Comparison of ENCODE assay signal across 9 mouse cellular contexts in the genomic region with DNA sequence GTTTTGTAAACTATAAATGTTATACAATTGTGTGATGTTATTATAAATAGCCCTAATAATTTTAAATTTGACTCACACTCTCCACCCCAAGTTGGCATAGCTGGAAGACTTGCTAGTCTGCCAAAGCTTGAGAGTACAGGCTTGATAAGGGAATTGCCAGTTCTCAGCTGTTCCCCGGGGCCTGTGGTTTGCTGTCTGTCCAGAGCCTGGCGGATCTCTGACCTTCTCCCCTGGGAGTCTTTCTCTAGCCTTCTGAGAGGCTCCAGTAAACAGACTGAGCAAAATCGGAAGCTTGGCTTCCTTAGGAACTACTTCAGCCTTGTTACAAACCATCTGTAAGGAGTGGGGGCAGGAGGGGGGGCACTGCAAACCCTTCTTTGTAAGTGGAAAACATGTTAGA. TPM values are rescaled to one million over a fixed set of nuclear protein-coding genes. Genes with fewer than 3 reads are reported as not detected.
DNase-seq lines count a peak whose midpoint lies in the region; ATAC-seq lines count a peak whose summit lies in the region.
"Had no signal": no experiment of that assay in that cellular context is flagged by ENCODE, and none has a peak within 500 bp of the region (broad histone marks: within the 10 kb centered on the region; RNA-seq: fewer than 3 reads in every experiment).

No protein-coding gene starts in this region.

- no peaks in the 10 kb centered on the region for H3K9me3 ChIP-seq in forebrain, embryonic 14.5 days (replicated peaks; ENCODE audit: control insufficient read depth, low read length)
- no peaks in the 10 kb centered on the region for H3K9me3 ChIP-seq in forebrain, embryonic 12.5 days
- H3K9me3 ChIP-seq: limb, embryonic 15.5 days had no signal

- no peaks in the 10 kb centered on the region for H3K27me3 ChIP-seq in forebrain, embryonic 14.5 days (replicated peaks; ENCODE audit: control insufficient read depth, insufficient read depth, low read length)
- no peaks in the 10 kb centered on the region for H3K27me3 ChIP-seq in forebrain, embryonic 12.5 days
- H3K27me3 ChIP-seq: limb, embryonic 15.5 days had no signal

- ATAC-seq in forebrain, embryonic 14.5 days = no peak
- no peak for ATAC-seq in forebrain, embryonic 12.5 days (ENCODE audit: low FRiP score)

- no peak overlapping the region for H3K4me3 ChIP-seq in forebrain, embryonic 14.5 days (ENCODE audit: low read depth, low read length)
- H3K4me3 ChIP-seq in forebrain, embryonic 12.5 days (replicated peaks) = no peak overlapping the region
- H3K4me3 ChIP-seq: limb, embryonic 15.5 days had no signal

- H3K27ac ChIP-seq in forebrain, embryonic 14.5 days (ENCODE audit: low read depth, low read length) = no peak overlapping the region
- no peak overlapping the region for H3K27ac ChIP-seq in forebrain, embryonic 12.5 days
- H3K27ac ChIP-seq: limb, embryonic 15.5 days had no signal

- H3K4me1 ChIP-seq in forebrain, embryonic 14.5 days (ENCODE audit: control insufficient read depth, insufficient read depth, low read length) = no peaks in the 10 kb centered on the region
- H3K4me1 ChIP-seq in forebrain, embryonic 12.5 days = no peaks in the 10 kb centered on the region
- H3K4me1 ChIP-seq: limb, embryonic 15.5 days had no signal

- no peaks in the 10 kb centered on the region for H3K36me3 ChIP-seq in forebrain, embryonic 14.5 days (ENCODE audit: control insufficient read depth, insufficient read depth, low read length)
- H3K36me3 ChIP-seq in forebrain, embryonic 12.5 days (replicated peaks) = no peaks in the 10 kb centered on the region
- H3K36me3 ChIP-seq: limb, embryonic 15.5 days had no signal

- DNase-seq in forebrain, embryonic 14.5 days (ENCODE audit: low spot score) = peak; percentile 11
- DNase-seq in MN1 (ENCODE audit: low spot score) = peak; percentile 61
- peak; percentile 92 for DNase-seq in heart, adult 8-10 months (ENCODE audit: low spot score)
- peak; percentile 78 for DNase-seq in kidney, postnatal 14 days
- no peak for DNase-seq in thymus, postnatal 4 days
- no peak for DNase-seq in left cerebral cortex, adult 9 months (ENCODE audit: low spot score in 2 of 2)
- DNase-seq in thymus, postnatal 36 days = no peak

- H3K4me2 ChIP-seq in forebrain, embryonic 14.5 days (ENCODE audit: low read length) = no peak overlapping the region
- no peak overlapping the region for H3K4me2 ChIP-seq in forebrain, embryonic 12.5 days
- H3K4me2 ChIP-seq: limb, embryonic 15.5 days had no signal

- 60% methylated on average over 3 of the region's 3 CpGs for WGBS in forebrain, embryonic 14.5 days
- WGBS in forebrain, embryonic 12.5 days = 57% methylated on average over 3 of the region's 3 CpGs

- H3K9ac ChIP-seq in forebrain, embryonic 14.5 days (ENCODE audit: low read length) = no peak overlapping the region
- no peak overlapping the region for H3K9ac ChIP-seq in forebrain, embryonic 12.5 days
- H3K9ac ChIP-seq: limb, embryonic 15.5 days had no signal

RNA-seq across cellular contexts. Expression of a gene that starts 10.7 kb away (rescaled TPM):
- polyA plus RNA-seq in forebrain, embryonic 14.5 days (2014; fragmentation: Nextera tagmentation; extraction: Ambion mirVana) = not detected in 2 replicates
- not detected in 2 replicates for polyA plus RNA-seq in forebrain, embryonic 12.5 days (2016; fragmentation: Nextera tagmentation; extraction: Ambion mirVana)
- total RNA-seq in heart, adult 8-10 months (2022) = 100 to 1,000 TPM; 758 to 914 (median 862) TPM

RNA-seq across cellular contexts. Expression of a gene that starts 58.9 kb away (rescaled TPM):
- polyA plus RNA-seq in forebrain, embryonic 14.5 days (2014; fragmentation: Nextera tagmentation; extraction: Ambion mirVana) = 0.06 TPM in 1 of 2 replicates, not detected in the other
- not detected in 2 replicates for polyA plus RNA-seq in forebrain, embryonic 12.5 days (2016; fragmentation: Nextera tagmentation; extraction: Ambion mirVana)
- 10 to 100 TPM; 54.3 to 71.9 (median 65.6) TPM for total RNA-seq in heart, adult 8-10 months (2022)
- polyA plus RNA-seq: limb, embryonic 15.5 days had no signal

RNA-seq across cellular contexts. Expression of a gene that starts 59.1 kb away (rescaled TPM):
- 308 and 346 TPM in 2 replicates for polyA plus RNA-seq in forebrain, embryonic 14.5 days (2014; fragmentation: Nextera tagmentation; extraction: Ambion mirVana)
- 299 and 302 TPM in 2 replicates for polyA plus RNA-seq in forebrain, embryonic 12.5 days (2016; fragmentation: Nextera tagmentation; extraction: Ambion mirVana)
- 1,000 to 10,000 TPM; 1,425 to 1,947 (median 1,659) TPM for total RNA-seq in heart, adult 8-10 months (2022)

Comparison
In these comparisons a context has a peak if more than half of its experiments do, and no peak if none do; other contexts are left out.
1. DNase-seq: peak in forebrain, embryonic 14.5 days (single experiment), MN1 (single experiment), heart, adult 8-10 months (single experiment) and kidney, postnatal 14 days (single experiment); none in thymus, postnatal 4 days (single experiment), left cerebral cortex, adult 9 months (0 of 2) and thymus, postnatal 36 days (0 of 2).